Mouse (Mus musculus) spleen, adult 2 months (tissue): ENCODE results near the gene Ptpn12.

Experiments used
- CTCF ChIP-seq: fragments of 200-500 bp; IDR thresholded peaks from 2 replicates; pipeline ENCODE4 v1.5.1; 2011; ENCODE audit warnings: mild to moderate bottlenecking, inconsistent platforms; ENCODE audit not compliant: insufficient read depth, insufficient read length, insufficient replicate concordance; ENCODE audit errors: extremely low read depth
- POLR2A ChIP-seq: fragments of 200-500 bp; IDR thresholded peaks from 2 replicates; pipeline ENCODE4 v1.6.1; 2011; ENCODE audit warnings: low read depth, low read length, inconsistent platforms

DNA sequence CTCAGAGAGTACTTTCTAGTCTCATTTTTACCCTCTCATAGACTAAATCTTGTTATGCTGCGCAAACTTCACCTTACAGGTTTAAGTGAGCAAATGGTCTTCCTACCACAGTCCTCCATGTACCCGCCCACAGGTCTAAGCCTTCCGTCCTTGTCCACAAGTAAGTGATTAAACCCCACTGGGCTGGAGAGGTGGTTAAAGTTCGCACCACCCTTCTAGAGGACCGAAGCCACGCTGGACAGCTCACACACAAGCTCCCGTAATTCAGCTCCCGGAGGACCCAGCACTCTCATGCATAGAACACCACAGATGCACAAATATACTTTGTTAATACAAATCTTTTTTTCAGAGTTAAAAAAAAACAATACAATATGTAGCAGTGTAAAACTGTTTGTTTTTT, 69.4 kb downstream of the Ptpn12 start:
- TF ChIP-seq CTCF (no peak), POLR2A (no peak)
